Mouse (Mus musculus): Measurements from ENCODE around the gene Zfp541.

Gene Zfp541

GRCm38 (mm10) chr7:16057136-16057534 lies 4.5 kb upstream of the Zfp541 start:
- in situ Hi-C loops (cut with MboI; ENCODE audit: unreplicated experiment in 2 of 2), result loop anchor here (5.0 kb wide), 2 partner anchors 90 to 95 kb away; no protein-coding TSS in a partner anchor

GRCm38 (mm10) chr7:16062099-16062420 lies 446 bp downstream of the Zfp541 start:
- in situ Hi-C loops (cut with MboI; ENCODE audit: unreplicated experiment in 2 of 2), result loop anchor here in 1 of 2 experiments (10.0 kb wide), 1 partner anchor 203 kb away; no protein-coding TSS in a partner anchor

- in situ Hi-C loops (cut with MboI; ENCODE audit: unreplicated experiment in 2 of 2), result loop anchor here in 1 of 2 experiments (10.0 kb wide), 1 partner anchor 201 kb away; no protein-coding TSS in a partner anchor
Observed at GRCm38 (mm10) chr7:16063490-16063889, 1.9 kb downstream of the Zfp541 start.

- in situ Hi-C loops (cut with MboI; ENCODE audit: unreplicated experiment in 2 of 2), result no loop called here
Observed at GRCm38 (mm10) chr7:16070846-16071245, 9.2 kb downstream of the Zfp541 start.

- in situ Hi-C loops (cut with MboI; ENCODE audit: unreplicated experiment in 2 of 2), result no loop called here
Observed at GRCm38 (mm10) chr7:16071906-16072305, 10.3 kb downstream of the Zfp541 start.

- in situ Hi-C loops (cut with MboI; ENCODE audit: unreplicated experiment in 2 of 2), result no loop called here
Observed at GRCm38 (mm10) chr7:16079947-16080346, 18.3 kb downstream of the Zfp541 start.

- in situ Hi-C loops (cut with MboI; ENCODE audit: unreplicated experiment in 2 of 2), result no loop called here
Observed at GRCm38 (mm10) chr7:16080581-16080980, 19.0 kb downstream of the Zfp541 start.

GRCm38 (mm10) chr7:16083361-16083760 lies 21.7 kb downstream of the Zfp541 start:
- in situ Hi-C loops (cut with MboI; ENCODE audit: unreplicated experiment in 2 of 2), result no loop called here

- in situ Hi-C loops (cut with MboI; ENCODE audit: unreplicated experiment in 2 of 2), result no loop called here
Observed at GRCm38 (mm10) chr7:16087587-16087986, 26.0 kb downstream of the Zfp541 start.

GRCm38 (mm10) chr7:16094592-16094991 lies 33.0 kb downstream of the Zfp541 start:
- in situ Hi-C loops (cut with MboI; ENCODE audit: unreplicated experiment in 2 of 2), result no loop called here

- in situ Hi-C loops (cut with MboI; ENCODE audit: unreplicated experiment in 2 of 2), result no loop called here
Observed at GRCm38 (mm10) chr7:16098021-16099017, 36.7 kb downstream of the Zfp541 start, which contains the start of gene Napa. TSS of gene Napa (plus strand) at chr7:16098458.

- in situ Hi-C loops (cut with MboI; ENCODE audit: unreplicated experiment in 2 of 2), result no loop called here
Observed at GRCm38 (mm10) chr7:16099901-16100300, 38.3 kb downstream of the Zfp541 start.

GRCm38 (mm10) chr7:16101081-16101480 lies 39.5 kb downstream of the Zfp541 start:
- in situ Hi-C loops (cut with MboI; ENCODE audit: unreplicated experiment in 2 of 2), result no loop called here

- in situ Hi-C loops (cut with MboI; ENCODE audit: unreplicated experiment in 2 of 2), result no loop called here
Observed at GRCm38 (mm10) chr7:16101726-16102475, 40.3 kb downstream of the Zfp541 start.

- in situ Hi-C loops (cut with MboI; ENCODE audit: unreplicated experiment in 2 of 2), result no loop called here
Observed at GRCm38 (mm10) chr7:16102686-16103226, 41.1 kb downstream of the Zfp541 start.

GRCm38 (mm10) chr7:16103760-16104159 lies 42.1 kb downstream of the Zfp541 start:
- in situ Hi-C loops (cut with MboI; ENCODE audit: unreplicated experiment in 2 of 2), result no loop called here

GRCm38 (mm10) chr7:16104611-16105388 lies 43.2 kb downstream of the Zfp541 start:
- in situ Hi-C loops (cut with MboI; ENCODE audit: unreplicated experiment in 2 of 2), result no loop called here

- in situ Hi-C loops (cut with MboI; ENCODE audit: unreplicated experiment in 2 of 2), result no loop called here
Observed at GRCm38 (mm10) chr7:16108886-16109542, 47.4 kb downstream of the Zfp541 start.

- in situ Hi-C loops (cut with MboI; ENCODE audit: unreplicated experiment in 2 of 2), result no loop called here
Observed at GRCm38 (mm10) chr7:16110158-16110557, 48.5 kb downstream of the Zfp541 start.
